Mouse (Mus musculus): ENCODE results near the gene Pdlim3.

The Pdlim3 gene

DNA sequence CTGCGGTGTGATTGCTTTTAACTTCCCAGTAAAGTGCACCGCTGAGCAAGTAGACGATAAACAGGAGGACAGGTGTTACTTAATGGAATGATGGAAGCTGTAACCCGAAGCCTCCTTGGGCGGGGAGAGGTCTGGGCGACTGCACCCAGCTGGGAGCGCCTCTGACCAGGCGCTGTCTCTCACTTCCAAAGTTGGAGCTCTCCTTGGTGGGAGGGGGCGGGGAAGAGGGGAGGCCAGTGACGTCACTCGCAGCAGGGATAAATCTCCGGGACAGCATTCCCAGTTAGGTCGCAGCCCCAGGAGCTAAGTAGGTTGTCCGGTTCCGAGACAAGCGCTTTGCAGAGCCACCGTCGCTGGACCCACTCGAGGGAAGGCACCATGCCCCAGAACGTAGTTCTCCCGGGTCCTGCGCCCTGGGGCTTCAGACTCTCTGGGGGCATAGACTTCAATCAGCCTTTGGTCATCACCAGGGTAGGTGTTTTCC is at the start of gene Pdlim3:
Gene Pdlim3 (plus strand): TSS at position 260 of the 484 bp plus-strand sequence.
- peak; percentile 49 to 57 for DNase-seq

DNA sequence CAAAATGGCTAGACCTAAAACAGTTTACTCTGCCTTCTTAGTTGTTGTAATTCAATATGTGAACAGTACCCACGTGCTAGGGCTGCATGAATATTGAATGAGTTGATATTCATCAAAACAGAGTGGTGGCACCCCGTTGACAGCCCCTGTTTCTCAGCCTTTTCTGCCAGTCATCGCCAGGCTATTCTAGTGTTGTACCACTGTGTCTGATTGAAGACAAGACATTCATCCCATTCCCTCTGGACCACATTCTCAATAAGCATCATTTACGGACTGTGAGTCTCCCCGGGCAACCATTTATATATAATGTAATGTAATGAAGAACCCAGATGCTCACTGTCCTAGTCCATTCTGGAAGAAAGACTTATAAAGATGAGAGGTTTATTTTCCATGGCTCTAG is 42.0 kb upstream of the Pdlim3 start:
- DNase-seq, result no peak

DNA sequence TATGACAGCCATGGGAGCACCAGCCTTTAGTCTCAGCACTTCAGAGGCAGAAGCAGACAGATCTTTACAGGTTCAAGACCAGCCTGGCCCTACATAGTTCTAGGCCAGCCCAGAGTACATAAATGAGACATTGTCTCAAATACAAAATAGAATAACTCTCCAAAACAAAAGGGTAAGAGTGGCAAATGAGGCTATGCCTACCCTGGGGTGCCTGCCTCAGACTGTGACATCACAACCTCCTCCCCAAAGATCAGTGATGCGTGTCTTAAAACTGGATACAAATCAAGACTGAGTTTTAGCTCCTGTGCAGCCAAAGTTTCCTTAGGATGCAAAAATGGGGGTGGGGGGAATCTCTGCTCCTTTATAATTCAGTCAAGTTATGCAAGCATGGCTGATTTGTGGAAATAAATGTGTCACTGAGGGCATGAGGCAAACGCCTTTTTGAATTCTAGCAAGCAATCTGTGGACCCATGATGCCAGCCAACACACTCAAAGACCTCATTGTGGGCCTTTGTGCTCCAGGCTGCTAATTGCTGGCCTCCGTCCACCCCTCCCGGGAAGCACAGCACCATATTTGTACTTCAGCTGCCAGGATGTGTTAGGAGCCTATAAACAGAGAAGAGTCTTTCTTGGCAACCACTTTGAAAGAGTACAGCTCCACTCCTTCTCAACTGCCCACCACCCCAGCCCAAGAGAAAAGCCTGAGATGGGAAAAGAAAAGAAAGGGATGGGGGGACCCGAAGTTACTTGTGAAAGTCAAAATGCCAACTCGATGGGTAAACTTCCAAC is 41.0 kb upstream of the Pdlim3 start:
- DNase-seq, result no peak

DNA sequence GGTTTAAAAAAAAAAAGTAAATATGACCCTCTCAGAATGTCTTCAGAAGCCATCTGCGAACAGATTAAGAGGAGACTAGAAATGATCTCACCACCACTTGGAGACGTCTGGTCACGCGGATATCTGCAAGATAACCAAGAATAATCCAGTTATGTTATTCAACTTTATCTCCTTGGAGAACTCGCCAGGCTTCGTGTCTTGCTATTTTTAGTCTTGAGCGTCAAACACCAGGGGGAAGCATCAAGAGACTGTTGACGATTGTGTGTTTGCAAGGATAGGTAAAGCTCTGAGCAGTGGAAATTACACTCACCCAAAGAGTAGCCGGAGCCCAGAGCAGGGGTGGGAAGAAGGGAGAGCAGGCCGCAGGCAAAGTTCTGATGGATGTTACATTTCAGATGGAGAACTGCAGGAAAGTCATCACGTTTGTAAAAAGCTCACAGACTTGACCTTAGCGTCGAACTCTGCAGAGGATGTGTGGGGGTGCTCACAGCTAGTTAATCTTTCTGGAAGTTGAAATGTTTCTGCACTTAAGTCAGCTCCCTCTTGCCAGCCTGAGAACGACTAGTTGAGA is 40.3 kb upstream of the Pdlim3 start:
- no peak for DNase-seq

DNA sequence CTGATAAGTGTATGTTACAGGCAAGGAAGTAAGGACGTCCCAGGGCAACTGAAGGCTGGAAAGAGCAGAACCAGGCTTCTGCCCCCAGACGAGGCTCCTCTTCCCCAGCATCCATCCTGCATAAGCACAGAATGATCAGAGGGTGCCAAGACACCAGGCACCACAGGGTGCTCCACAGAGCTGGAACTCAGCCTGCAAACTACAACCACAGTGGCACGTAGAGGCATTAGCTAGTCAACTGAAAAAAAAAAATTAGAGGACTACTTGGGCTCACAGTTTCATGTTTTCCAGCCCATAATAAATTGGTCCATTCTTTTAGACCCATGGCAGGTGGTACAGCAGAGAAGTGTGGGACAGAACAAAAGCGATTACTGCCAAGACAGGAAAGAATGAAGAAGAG is 39.4 kb upstream of the Pdlim3 start:
- DNase-seq, result no peak

DNA sequence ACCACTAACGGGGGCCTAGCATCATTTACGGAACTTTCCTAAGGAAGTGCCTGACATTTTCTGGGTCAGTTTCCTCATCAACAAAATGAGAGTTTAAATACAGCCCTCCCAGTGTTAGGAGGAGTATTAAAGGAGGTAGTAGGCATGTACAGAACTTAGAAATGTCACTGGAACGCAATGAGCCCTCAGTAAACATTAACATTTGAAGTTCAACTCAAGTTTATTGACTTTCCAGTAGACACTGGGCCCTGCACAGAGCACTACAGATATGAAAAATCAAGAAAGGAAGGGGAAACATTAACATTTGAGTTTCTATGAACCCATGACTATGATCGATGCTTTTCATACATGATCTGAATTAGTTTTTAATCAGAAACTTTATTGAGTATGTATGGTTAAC is 30.1 kb upstream of the Pdlim3 start:
- no peak for DNase-seq

DNA sequence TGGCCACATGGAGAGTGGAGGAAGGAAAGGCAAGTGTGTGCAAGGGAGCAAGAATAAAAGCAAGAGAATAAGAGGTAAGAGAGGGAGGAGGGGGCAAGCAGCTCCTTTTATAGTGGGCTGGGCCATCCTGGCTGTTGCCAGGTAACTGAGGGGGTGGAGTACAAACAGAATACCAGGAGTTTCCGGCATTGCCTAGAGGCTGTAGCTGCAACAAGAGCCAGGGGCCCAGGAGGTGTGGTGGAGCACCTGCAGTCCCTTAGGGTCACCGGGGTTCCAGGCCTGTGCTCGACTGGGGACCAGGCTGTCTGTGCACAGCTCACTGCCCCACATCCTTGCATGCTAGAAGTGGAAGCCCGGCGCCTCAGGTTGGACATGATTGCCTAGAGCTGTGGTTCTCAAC is 27.5 kb upstream of the Pdlim3 start:
- DNase-seq, result no peak

DNA sequence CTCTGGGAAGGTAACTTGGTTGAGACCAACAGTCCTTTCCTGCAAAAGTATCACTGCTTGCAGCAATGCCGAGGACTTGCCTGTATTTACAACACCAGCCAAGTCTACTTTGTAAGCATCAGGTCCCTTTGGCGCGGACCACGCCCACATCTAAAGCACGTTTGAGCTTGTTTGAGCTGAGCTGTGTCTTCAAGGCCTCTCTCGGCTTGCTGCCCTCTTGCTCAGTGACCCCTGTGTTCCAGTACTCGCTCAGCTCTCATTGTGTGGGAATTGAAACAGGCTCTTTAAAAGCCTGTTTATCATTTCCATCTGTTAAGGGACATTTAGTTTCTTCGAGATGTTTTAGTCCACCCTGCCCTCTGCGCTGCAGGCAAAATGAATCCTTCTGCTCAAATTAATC is 26.9 kb upstream of the Pdlim3 start:
- DNase-seq, result peak; percentile 19 to 65

DNA sequence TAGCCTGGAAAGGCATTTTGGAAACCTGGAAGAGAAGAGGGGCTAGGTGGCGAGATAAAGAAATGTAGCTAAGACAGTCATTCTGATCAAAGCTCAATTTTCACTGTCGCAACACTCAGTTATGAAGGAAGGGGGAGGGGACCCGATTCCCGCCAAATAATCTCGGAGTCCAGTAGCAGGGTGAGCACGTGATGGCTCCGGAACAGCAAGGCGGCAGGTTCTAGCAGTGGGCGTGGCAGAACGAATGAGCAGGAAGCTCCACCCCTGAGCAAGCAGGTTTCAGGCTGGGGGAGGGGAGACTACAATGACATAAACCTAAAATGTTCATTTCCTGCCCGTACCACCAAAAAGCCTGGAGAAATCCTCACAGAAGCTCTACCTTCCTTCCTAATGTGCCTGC is 13.7 kb upstream of the Pdlim3 start:
- DNase-seq, result peak in 1 of 2 experiments; percentile 43

DNA sequence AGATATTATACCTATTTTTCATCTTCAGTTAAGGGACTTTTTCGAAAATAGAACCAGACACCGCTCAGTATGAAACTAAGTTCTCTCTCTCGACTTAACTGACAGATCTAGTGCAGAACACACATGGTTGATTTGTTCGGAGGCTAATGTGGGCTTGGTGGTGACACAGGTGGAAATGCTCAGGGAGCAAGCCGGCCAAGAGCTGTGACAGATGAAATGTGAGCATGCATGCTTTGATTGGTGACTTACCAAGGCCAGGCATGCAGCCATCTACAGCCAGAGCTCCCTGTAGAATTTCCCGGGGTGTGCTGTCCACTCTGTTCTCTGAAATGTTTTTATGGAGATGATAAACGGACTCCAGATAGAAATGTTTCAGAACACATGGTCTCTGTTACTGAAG is 13.2 kb upstream of the Pdlim3 start:
- no peak for DNase-seq

DNA sequence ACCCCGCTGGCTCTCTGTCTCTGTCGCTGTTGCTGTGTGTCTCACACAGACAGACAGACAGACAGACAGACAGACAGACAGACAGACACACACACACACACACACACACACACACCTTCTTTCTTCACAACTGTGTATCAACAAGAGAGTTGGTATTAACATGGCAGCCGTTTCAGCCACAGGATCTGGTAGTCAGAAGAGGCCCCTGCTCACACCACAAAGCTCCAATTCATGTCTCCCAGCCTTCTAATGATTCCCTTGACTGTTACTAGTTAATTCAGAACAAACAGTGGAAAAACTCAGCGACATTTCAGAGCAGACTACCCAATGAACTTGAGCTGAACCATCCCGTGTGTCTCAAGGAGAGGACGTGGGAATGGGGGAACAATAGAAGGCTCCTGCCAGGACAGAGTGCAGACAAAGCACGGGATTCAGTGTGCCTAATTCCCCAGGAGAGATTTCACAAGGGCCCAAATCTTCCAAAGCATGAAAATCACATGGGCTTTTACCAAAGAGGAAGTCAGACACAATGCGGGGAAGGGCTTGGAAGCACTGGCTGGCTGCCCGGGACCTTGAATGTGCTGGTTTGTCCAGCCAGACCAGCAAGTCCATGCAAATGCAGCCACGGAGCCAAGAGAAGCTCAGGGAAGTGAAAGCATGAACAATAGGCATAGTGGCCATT is 10.2 kb upstream of the Pdlim3 start:
- peak; percentile 92 to 93 for DNase-seq

DNA sequence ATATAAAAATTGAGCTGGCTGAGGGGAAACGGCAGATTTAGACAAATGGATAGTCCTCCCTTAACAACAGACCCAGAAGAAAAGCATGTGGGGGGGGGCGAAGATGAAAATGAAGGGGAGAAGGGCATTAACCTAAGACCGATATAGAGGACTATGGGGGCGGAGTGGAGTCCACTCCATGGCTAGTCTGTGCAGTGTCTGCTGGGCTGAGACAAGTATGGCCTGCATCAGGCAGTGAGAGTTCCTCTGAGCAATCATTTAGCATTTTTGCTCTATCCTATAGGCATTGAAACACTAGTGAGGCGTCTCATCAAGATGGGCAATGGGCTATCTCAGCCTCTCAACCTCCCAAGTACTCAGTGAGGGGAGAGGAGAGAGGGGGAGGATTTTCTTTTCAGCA is 8.9 kb upstream of the Pdlim3 start:
- DNase-seq, result no peak

DNA sequence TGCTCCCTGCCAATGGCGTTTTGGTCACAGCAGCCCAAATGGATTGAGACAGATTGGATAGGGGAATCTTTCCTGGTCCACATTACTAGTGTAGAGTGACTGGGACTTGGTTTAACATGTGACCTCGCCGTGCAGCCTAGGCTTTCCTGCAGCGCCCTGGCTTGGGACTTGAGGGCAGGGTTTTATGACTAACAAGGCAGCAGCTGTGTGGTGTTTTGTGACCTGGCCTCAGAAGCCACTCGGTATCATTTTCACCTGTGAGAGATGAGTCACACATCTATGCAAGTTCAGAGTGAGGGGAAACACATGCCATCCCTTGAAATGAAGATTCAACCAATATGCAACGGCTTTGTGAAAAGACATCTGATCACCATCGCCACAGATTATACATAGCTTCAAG is 7.6 kb upstream of the Pdlim3 start:
- DNase-seq, result no peak

DNA sequence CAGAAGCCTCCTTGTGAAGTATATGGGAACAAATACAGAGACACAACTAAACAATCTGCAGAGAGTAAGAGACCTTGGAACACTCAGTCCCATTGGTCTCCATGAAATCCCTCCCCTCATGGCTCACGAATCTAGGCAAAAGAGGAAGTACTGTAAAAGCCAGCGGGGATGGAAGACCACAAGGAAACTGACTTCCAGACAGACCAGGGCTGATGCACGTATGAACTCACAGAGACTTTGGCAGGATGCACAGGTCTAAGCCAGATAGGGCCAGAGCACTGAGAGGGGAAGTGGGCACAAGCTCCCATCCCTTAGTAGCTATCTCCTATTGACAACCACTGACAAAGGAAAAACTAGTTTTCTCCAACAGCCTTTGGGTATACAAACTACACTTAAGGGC is 4.8 kb upstream of the Pdlim3 start:
- DNase-seq, result no peak

DNA sequence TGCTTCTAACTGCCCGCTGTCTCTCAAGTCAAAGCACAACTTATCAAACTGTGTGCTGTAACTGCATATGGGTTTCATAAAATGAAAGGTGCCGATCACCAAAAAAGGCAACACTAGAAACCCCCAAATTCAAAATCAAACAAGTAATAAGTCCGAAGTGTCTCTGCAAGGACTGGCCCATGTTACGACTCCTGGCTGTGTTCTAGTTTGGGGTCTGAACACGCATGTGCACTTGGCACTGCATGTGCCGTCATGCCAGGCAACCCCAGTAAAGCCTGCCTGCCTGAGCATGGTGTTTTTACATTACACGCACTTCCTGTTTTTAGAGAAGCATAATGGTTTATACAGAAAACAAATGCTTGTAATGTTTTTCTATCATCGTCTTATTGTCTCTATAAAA is 3.5 kb upstream of the Pdlim3 start:
- DNase-seq, result no peak

DNA sequence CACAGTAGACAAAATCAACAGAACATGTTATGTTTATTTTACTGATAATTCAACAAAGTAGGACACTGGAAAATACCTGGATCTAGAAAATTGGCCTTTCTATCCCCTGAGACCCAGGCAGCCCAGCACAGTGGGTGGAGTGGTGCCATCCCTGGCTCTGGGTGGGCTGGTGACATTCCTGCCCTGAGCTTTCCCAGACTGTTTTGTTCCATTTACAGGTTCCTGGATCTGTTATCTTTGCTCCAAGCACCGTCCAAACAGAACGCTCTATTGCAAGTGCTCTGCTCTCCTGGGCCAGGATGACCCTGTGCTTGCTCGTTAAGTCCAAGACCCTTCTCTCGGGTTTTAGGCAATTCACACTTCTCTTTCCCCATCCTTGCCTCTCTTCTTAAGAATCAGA is 1.5 kb upstream of the Pdlim3 start:
- no peak for DNase-seq

DNA sequence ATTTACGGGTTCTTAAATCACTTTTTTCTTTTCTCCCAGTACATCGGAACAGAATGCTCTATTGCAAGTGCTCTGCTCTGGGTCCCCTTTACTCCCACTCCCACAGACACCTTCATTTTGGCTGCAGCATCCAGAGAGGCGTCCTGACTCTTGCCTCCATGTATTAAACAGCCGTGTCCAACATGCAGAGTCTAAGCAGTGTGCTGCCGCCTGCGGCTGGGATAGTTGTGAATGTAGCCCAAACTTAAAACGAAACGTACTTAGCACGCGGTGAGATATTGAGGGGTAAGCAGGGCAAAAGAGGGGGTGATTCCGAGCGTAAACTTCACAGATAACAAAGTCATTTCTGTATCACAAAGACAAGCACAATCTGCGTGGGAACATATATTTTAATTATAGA is 709 bp upstream of the Pdlim3 start:
- peak in 1 of 2 experiments; percentile 26 for DNase-seq

DNA sequence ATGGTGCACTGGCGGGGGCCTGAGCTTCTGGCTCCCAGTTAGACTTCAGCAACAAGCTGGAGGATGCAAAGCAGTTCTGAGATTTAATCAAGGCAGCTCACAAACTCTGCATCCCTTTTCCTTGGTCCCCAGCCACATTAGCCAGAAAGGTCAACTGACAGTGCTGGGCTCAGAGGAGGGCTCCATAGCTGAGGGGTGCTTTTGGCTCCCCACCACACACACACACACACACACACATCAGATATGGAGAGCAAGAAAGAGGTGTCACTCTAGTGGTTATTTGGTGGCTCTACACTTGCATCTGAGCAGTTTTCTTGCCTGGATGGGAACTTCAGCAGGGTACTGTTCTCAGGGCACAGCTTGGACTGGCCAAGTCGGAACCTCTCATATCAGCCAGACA is 514 bp downstream of the Pdlim3 start:
- DNase-seq, result no peak

DNA sequence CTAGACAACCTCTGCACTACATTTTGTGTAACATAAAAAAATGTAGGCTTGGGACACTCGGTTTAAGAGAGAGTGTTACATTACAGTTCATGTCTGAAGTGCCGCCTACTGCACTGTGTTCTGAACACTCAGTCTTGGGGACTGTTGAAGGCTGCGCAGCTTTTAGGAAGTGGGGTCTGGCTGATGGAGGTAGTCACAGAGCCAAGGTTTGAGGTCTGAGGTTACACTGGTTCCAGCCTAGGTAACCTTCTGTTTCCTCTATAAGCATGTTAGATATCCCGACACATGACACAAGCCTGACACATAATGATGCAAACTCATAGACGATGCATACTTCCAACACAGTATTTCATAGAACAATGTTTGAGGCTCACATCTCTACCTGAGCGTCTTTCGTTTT is 4.5 kb downstream of the Pdlim3 start:
- DNase-seq, result no peak

DNA sequence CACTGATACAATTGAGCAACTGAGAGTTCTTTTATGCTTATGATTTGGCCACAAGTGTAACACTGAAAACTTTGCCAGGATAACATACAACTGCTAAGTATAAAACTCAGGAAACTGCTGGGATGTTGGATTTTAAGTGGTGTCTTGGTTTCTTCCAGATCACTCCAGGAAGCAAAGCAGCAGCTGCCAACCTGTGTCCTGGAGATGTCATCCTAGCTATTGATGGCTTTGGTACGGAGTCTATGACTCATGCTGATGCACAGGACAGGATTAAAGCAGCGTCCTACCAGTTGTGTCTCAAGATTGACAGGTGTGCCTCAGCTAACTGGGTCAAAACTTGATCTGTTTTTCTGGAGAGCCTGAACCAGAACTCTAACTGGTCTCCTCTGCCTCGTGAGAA is 11.3 kb downstream of the Pdlim3 start:
- no peak for DNase-seq

DNA sequence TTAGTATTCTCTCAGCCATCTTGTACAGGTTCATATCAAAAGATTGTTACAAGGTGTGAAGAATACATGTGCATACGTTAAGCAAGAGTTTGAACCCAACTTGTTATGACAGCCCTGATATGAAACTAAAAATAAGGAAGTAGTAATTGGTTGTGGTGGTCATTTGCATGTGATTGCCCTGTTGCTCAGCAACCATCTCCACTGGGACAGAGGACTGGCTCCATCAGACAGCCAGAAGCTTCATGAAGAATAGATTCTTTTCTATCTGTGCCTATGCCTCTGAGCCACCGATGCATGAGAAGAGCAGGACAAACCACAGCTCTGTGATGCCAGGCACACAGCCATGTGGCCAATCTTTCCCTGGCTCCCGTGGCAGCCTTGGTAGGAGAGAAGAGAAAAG is 14.5 kb downstream of the Pdlim3 start:
- no peak for DNase-seq

DNA sequence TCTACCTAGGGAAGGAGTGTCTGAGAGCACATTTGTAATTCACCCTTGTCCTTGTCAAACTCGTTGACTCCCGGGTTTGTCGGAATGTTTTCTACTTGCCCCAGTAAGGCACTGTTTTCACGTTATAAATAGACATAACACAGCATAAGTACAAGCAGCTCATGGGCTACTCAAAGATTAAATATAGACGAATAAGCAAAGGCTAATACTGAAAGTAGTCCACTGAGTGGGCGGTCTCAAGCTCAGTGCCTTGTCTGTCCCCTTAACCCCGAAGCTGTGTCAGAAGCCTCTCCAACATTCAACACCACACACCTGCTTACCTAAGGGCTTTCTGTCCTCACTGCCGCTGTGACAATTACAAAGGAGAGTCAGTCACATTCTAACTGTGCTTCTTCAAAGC is 16.4 kb downstream of the Pdlim3 start:
- DNase-seq, result no peak

DNA sequence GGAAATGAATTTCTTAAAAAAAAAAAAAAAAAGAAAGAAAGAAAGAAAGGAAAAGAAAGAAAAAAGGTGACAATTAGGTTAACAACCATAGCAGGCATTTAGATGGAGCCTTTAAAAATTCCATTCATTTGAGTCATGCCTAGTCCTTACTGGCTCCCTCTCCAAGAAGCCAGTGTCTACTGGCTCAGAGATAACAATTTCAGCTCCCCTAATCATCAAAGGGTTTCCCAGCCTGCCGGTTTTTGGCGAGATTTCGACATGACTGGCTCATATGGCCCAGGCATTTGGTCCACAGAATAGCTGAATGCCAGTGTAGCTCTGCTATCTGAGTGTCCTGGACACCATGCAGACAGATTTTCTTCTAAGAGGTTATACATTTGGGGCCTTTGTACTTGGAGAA is 18.4 kb downstream of the Pdlim3 start:
- DNase-seq, result no peak

DNA sequence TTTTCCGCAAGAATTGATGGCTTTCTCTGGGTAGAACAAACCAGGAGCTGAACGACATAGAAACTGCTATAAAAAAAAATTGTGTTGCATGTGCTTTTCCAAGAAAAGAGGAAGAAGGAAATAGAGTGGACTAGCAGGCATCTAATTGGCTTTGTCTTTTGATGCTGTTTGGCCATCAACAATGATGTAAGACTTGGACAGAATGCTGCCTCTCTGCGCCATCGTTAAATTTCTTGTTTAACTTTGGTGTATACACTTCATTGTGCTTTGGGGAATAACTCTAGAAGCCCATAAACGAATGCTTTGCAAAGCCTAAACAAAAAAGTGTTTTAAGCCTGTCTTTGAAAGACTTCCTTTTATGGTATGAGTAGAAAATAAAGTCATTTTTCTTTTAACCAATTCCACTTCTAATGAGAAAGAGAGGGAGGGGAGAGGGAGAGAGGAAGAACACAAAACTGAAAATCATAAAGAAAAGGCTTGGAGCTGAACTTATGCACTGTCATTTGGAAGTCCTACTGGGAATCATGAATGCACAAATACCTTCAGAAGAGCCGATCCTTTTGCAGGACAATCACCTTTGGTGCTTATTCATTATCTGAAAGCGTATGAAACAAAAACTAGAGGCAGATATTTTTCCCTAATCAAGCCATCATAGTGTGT is 20.5 kb downstream of the Pdlim3 start:
- no peak for DNase-seq
